Mouse (Mus musculus) forebrain, postnatal 0 days (tissue): ENCODE data around the gene Ccdc58. TPM values are rescaled to one million over a fixed set of nuclear protein-coding genes. Genes with fewer than 3 reads are reported as not detected.
A peak's percentile ranks its signal among the peaks of the same experiment; 100 is the strongest.

Experiments used
- ATAC-seq: fragments of 200-750 bp; cut with Nextera tagmentation; 2 replicates; pipeline ENCODE4 v1.8.0; 2017; ENCODE audit warnings: mild to moderate bottlenecking, moderate library complexity
- DNase-seq: peaks from one replicate; pipeline ENCODE4 v3.0.0-alpha.2; 2015
- H3K27ac ChIP-seq: fragments of 300-500 bp; sonication (generic); 2 replicates; pipeline ENCODE4 v1.5.1; 2014; ENCODE audit warnings: low read depth, mild to moderate bottlenecking, antibody characterized with exemption, low read length, moderate library complexity, mixed read lengths
- H3K27me3 ChIP-seq: fragments of 300-500 bp; sonication (generic); 2 replicates; pipeline ENCODE4 v1.6.1; 2014; ENCODE audit warnings: mild to moderate bottlenecking, low read length, mixed read lengths; ENCODE audit not compliant: insufficient read depth
- H3K36me3 ChIP-seq: fragments of 300-500 bp; sonication (generic); 2 replicates; pipeline ENCODE4 v1.6.1; 2014; ENCODE audit warnings: mild to moderate bottlenecking, moderate library complexity; ENCODE audit not compliant: insufficient read depth
- H3K4me1 ChIP-seq: fragments of 300-500 bp; sonication (generic); 2 replicates; pipeline ENCODE4 v1.6.1; 2014; ENCODE audit warnings: antibody characterized with exemption; ENCODE audit not compliant: insufficient read depth
- H3K4me2 ChIP-seq: fragments of 300-500 bp; sonication (generic); 2 replicates; pipeline ENCODE4 v1.6.1; 2014; ENCODE audit warnings: low read depth, mild to moderate bottlenecking, moderate library complexity
- H3K4me3 ChIP-seq: fragments of 300-500 bp; sonication (generic); 2 replicates; pipeline ENCODE4 v1.5.1; 2014; ENCODE audit warnings: low read depth, low read length, mixed read lengths
- H3K9ac ChIP-seq: fragments of 300-500 bp; sonication (generic); 2 replicates; pipeline ENCODE4 v1.6.1; 2014; ENCODE audit warnings: mild to moderate bottlenecking
- H3K9me3 ChIP-seq: fragments of 300-500 bp; sonication (generic); 2 replicates; pipeline ENCODE4 v1.6.1; 2016; ENCODE audit warnings: low read length
- CTCF ChIP-seq: sonication (generic); IDR thresholded peaks from 2 replicates; pipeline ENCODE4 v1.5.1; 2016; ENCODE audit warnings: antibody characterized with exemption, control low read depth, low read depth
- WGBS: fragments of 180-500 bp; shearing (Covaris S2); extraction: QIAGEN DNeasy Blood & Tissue Kit; methylation state at CpG from one replicate; pipeline ENCODE4 v1.1.7; 2014; 5-methylcytosine and 5-hydroxymethylcytosine counted together
- polyA plus RNA-seq: library from polyadenylated mRNA; unstranded; fragments of >200 nt; fragmentation: Nextera tagmentation; extraction: Ambion mirVana; gene quantifications from 2 replicates; pipeline ENCODE4 v1.2.1, GENCODE M21; 2015
- total RNA-seq: library from RNA; depleted of rRNA; stranded (reverse); fragments of >200 nt; gene quantifications from 2 replicates; pipeline ENCODE4 v1.2.3, GENCODE M21; 2014

The Ccdc58 gene
- total and polyA plus RNA-seq, 2 experiments from 2014 or later: 18.9 to 25.9 TPM

DNA sequence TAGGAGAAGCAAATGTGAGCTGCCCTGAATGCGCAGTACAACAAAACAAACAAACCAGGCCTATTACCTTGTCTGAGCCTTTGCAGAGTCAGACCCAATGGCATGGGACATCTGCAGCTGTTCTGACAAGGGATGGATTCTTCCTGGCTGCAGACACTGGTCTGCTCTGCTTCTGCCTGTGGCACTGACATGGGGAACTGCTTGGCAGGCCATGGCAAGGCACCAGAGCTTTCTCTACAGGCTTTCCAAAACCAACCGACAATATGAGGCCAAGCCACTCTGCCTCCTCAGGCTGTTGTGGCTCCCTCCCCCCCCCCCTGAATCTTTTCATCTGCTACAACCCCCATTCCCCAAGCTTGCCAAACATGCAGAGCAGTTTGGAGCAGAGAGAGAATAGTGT lies 8.2 kb upstream of the Ccdc58 start:
- Histone ChIP-seq H3K36me3 (no peaks in the 10 kb centered on the region), H3K4me3 (no peak overlapping the region), H3K9ac (no peak overlapping the region), H3K4me1 (no peaks in the 10 kb centered on the region), H3K27ac (no peak overlapping the region), H3K4me2 (no peak overlapping the region), H3K9me3 (no peaks in the 10 kb centered on the region), H3K27me3 (no peaks in the 10 kb centered on the region)
- DNase-seq (no peak), ATAC-seq (peak; percentile 56)
- WGBS: 59% methylated on average over 2 of the region's 2 CpGs
- no peak for TF ChIP-seq CTCF

DNA sequence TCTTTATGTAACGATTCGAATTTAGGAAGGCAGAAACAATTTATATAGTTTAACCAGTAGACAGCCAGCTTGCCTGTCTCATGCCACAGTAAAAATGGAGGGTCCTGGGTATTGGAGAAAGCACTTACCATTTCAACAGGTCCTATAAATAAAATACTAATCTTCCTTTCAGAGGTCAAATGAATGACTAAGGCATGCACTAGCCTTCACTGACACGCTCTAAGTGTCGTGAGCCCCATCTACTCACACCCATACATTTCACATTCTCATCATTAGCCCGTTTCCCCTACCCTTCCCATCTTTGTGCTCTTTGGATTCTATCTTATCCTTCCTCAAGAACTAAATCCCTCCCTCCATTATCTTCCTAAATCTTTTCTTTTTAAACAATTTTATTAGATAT lies 6.6 kb upstream of the Ccdc58 start:
- H3K9ac ChIP-seq: no peak overlapping the region
- H3K9me3 ChIP-seq: no peaks in the 10 kb centered on the region
- H3K27ac ChIP-seq: no peak overlapping the region
- no peaks in the 10 kb centered on the region for H3K27me3 ChIP-seq
- WGBS: 84% methylated on average over 5 of the region's 5 CpGs
- no peak overlapping the region for H3K4me3 ChIP-seq
- H3K36me3 ChIP-seq: no peaks in the 10 kb centered on the region
- no peak for TF ChIP-seq CTCF
- peaks cover 6% of the 10 kb centered on the region for H3K4me1 ChIP-seq
- H3K4me2 ChIP-seq: no peak overlapping the region
- no peak for ATAC-seq
- DNase-seq: no peak

DNA sequence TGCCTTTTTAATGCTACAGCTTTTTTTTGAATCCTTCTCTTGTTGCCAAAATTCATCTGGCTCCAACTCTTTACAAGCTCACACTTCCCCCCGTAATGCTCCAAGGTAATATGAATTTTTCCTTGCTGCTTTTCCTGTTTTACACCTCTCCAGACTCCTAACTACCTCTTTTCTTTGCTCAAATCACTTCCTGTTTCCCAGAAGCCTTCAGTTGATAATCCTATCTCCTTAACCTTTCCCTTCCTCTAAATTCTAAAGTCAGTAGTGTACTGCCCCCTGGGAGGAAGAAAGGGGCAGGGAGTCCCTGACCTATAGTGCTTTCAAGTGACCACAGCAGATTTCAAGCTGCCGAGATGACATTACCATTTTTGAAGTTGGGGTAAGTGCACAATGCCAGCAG lies 3.8 kb upstream of the Ccdc58 start:
- H3K9ac ChIP-seq: no peak overlapping the region
- WGBS: 68% methylated on average over 2 of the region's 2 CpGs
- no peaks in the 10 kb centered on the region for H3K27me3 ChIP-seq
- ATAC-seq: no peak
- H3K27ac ChIP-seq: no peak overlapping the region
- peaks cover 16% of the 10 kb centered on the region for H3K4me1 ChIP-seq
- TF ChIP-seq CTCF: no peak
- H3K4me2 ChIP-seq: no peak overlapping the region
- no peak overlapping the region for H3K4me3 ChIP-seq
- no peaks in the 10 kb centered on the region for H3K36me3 ChIP-seq
- H3K9me3 ChIP-seq: no peaks in the 10 kb centered on the region
- DNase-seq: no peak

DNA sequence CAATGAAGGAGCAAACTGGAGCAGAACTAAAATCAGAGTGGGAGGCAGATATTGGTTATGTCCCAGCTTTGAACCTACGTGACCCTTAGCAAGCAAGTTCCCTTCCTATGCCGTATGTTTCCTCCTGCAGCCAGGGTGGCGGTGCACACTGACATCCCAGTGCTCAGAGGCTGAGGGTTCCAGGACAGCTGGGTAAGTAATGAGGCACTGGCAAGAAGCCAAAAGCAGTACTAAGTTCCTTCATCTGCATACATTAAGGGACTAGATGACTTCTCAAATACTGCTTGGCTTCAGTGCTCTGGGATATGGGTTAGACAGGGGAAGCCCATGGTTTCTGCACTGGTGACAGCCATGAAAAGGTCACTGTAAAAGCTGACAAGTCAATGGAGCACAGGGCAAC lies 3.1 kb upstream of the Ccdc58 start:
- 44% methylated on average over 3 of the region's 3 CpGs for WGBS
- no peak overlapping the region for H3K27ac ChIP-seq

DNA sequence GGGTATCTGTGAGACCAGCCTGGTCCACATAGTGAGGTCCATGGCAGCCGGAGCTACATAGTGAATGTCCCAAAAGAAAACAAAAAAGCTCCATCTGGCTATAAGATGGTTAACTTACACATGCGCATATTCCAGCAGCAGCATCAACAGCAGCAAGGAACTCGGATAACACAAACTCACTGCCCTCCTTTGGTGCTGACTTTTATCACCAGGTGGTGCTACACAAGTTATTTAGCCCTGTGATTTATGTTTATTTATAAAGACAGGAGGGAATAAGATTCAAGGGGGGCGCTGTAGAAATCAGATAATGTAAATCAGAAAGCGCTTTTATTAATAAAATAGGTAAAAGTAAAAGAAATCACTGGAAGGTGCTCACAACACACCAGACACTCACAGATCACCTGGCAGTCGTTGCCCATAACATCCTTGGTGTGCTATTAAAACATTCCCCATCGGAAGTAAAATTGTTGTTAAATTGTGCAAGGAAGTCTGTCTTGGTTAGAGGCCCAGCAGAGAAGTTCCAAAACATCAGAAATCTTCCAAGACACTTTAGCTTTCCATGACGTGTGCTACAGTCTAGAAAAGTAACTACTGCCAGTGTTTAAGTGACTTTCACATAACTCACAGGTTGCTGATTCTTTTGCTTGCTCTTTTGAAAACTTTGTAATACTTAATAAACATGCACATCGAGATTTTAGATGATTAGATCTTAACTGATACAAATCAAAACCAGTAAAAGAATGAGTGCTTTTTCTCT lies 1.5 kb upstream of the Ccdc58 start:
- Histone ChIP-seq H3K27ac (no peak overlapping the region), H3K9ac (no peak overlapping the region), H3K9me3 (no peaks in the 10 kb centered on the region), H3K27me3 (no peaks in the 10 kb centered on the region), H3K4me1 (peaks cover 16% of the 10 kb centered on the region), H3K36me3 (no peaks in the 10 kb centered on the region), H3K4me2 (peak overlapping the region; percentile 79), H3K4me3 (peak overlapping the region; percentile 71; the same call in 1 of the 2 replicates)
- DNase-seq (no peak), ATAC-seq (no peak)
- TF ChIP-seq CTCF: peak; percentile 49
- 33% methylated on average over 9 of the region's 9 CpGs for WGBS

More for the DNA sequence above, 3.1 kb upstream of the Ccdc58 start:
- no peaks in the 10 kb centered on the region for H3K9me3 ChIP-seq
- DNase-seq: no peak
- H3K27me3 ChIP-seq: no peaks in the 10 kb centered on the region
- H3K9ac ChIP-seq: no peak overlapping the region
- no peak for ATAC-seq
- H3K36me3 ChIP-seq: no peaks in the 10 kb centered on the region
- no peak overlapping the region for H3K4me3 ChIP-seq
- peaks cover 16% of the 10 kb centered on the region for H3K4me1 ChIP-seq
- H3K4me2 ChIP-seq: no peak overlapping the region
- TF ChIP-seq CTCF: no peak

DNA sequence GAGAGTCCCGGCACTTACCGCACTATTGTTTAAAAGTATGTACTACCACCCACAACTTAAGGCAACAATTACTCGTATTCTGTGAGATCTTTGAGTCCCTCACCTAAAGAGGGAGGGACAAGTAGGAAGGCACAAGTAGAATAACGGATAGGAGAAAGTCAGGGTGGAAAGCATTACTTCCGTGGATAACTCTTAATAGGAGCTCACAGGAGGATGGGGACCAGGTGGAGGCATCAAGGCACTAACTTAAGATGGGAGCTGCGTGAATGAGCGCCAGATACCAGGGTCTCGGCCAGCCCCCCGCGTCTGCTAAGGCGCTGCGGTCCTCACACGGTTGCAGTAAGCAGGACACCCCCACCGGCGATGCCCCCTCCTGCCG lies 425 bp upstream of the Ccdc58 start:
- DNase-seq (no peak), ATAC-seq (peak; percentile 58; the same call in 1 of the 2 replicates)
- peak overlapping the region; percentile 83 for H3K9ac ChIP-seq
- peak overlapping the region; percentile 96 for H3K27ac ChIP-seq
- no peaks in the 10 kb centered on the region for H3K36me3 ChIP-seq
- WGBS: 0% methylated on average over 16 of the region's 16 CpGs
- no peak for TF ChIP-seq CTCF
- peak overlapping the region; percentile 71 for H3K4me3 ChIP-seq
- no peaks in the 10 kb centered on the region for H3K9me3 ChIP-seq
- H3K4me2 ChIP-seq: peak overlapping the region; percentile 79
- no peaks in the 10 kb centered on the region for H3K27me3 ChIP-seq
- peaks cover 16% of the 10 kb centered on the region for H3K4me1 ChIP-seq

DNA sequence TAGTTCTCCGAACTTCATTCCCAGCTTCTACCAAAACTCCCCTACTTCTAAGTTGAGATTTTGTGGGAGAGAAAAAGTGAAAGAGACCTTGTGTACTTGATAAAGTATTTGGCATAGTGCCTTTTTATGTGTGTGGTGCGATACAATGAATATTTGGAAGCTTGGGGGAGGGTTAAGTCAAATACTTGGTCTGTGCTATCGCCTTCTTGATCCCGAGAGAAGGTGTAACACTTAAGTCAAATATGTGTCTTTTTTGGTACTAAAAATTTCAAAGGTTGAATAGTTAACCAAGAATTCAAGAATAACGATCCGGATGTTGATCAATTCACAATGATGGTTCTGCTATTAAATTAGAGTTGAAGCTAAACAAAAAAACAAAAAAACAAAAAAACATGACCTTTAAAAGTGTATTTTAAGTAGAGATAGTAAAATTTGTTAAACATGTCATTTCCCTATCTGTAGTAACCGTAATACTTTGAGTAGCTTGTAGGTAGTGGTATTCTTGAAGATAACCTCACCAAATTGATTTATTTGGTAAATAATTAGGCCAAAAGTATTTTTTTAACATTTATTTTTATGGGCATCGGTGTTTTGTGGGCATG lies 1.0 kb downstream of the Ccdc58 start:
- Histone ChIP-seq H3K27me3 (no peaks in the 10 kb centered on the region), H3K4me2 (peak overlapping the region; percentile 79), H3K4me1 (peaks cover 16% of the 10 kb centered on the region), H3K9me3 (no peaks in the 10 kb centered on the region), H3K27ac (peak overlapping the region; percentile 96; the same call in 1 of the 2 replicates), H3K36me3 (no peaks in the 10 kb centered on the region), H3K4me3 (peak overlapping the region; percentile 71), H3K9ac (peak overlapping the region; percentile 83)
- TF ChIP-seq CTCF: no peak
- no peak for DNase-seq
- no peak for ATAC-seq
- WGBS: 32% methylated on average over 8 of the region's 8 CpGs
